Comparison of ENCODE assay signal across 11 mouse cellular contexts in the genomic region with DNA sequence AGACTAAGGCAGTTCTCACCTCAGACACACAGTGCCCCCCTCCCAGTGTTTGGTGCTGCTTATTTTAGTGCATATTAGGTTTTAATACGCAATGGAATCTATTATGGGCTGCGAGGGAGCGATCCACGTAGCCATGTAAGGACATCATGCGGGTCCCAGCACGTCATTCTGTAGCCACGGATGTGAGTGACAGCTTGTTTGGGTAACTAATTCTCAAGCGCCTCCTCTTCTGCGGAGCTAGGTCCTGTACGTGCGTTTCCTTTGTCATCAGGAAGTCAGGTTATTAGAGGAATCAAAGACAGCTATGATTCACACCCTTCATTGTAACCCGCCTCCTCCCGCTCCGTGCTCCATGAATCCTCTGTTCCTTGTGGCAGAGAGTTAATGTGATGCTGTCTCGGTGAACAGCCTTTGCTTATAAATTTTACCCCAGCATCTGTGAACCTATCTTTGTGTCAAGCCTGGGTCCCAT.
A peak's percentile ranks its signal among the peaks of the same experiment; 100 is the strongest.
DNase-seq lines count a peak whose midpoint lies in the region; ATAC-seq lines count a peak whose summit lies in the region.
"Had no signal": no experiment of that assay in that cellular context is flagged by ENCODE, and none has a peak within 500 bp of the region (broad histone marks: within the 10 kb centered on the region; RNA-seq: fewer than 3 reads in every experiment).

No protein-coding gene starts in this region.

- H3K4me3 ChIP-seq in midbrain, embryonic 12.5 days: no peak overlapping the region
- no peak overlapping the region for H3K4me3 ChIP-seq in midbrain, embryonic 11.5 days (ENCODE audit: low read depth, low read length)

- no peak for DNase-seq in midbrain, embryonic 11.5 days (ENCODE audit: low spot score, missing footprints)
- DNase-seq in frontal cortex, postnatal 10 days (ENCODE audit: low spot score in 2 of 2): peak; percentile 26 to 44
- DNase-seq in left cerebral cortex, postnatal 36 days (ENCODE audit: low spot score in 2 of 2): peak; percentile 23 to 34
- peak; percentile 13 for DNase-seq in right cerebral cortex, postnatal 4 days
- no peak for DNase-seq in urinary bladder, postnatal 36 days (ENCODE audit: low spot score in 2 of 2)
- DNase-seq in gastrocnemius, postnatal 36 days: no peak
- no peak for DNase-seq in testis, postnatal 10 days (ENCODE audit: low spot score)
- DNase-seq: heart, postnatal 4 days; thymus, postnatal 36 days had no signal

- intact Hi-C loops in left cerebral cortex, postnatal 36 days (cut with DNase I): loop anchor here (5.0 kb wide), 1 partner anchor 61 kb away; no protein-coding TSS in a partner anchor
- intact Hi-C loops in gastrocnemius, postnatal 36 days (cut with DNase I): no loop called here

- H3K9me3 ChIP-seq in midbrain, embryonic 12.5 days: no peaks in the 10 kb centered on the region
- no peaks in the 10 kb centered on the region for H3K9me3 ChIP-seq in midbrain, embryonic 11.5 days (ENCODE audit: control insufficient read depth, low read length)

- no peaks in the 10 kb centered on the region for H3K27me3 ChIP-seq in midbrain, embryonic 12.5 days
- H3K27me3 ChIP-seq in midbrain, embryonic 11.5 days (ENCODE audit: control insufficient read depth, insufficient read depth, low read length): no peaks in the 10 kb centered on the region

- H3K4me2 ChIP-seq in midbrain, embryonic 12.5 days (replicated peaks): peak overlapping the region; percentile 14; the same call in 1 of the 2 replicates
- no peak overlapping the region for H3K4me2 ChIP-seq in midbrain, embryonic 11.5 days

- WGBS in midbrain, embryonic 12.5 days: 57% methylated on average over 15 of the region's 15 CpGs
- WGBS in midbrain, embryonic 11.5 days: 73% methylated on average over 15 of the region's 15 CpGs

- no peak overlapping the region; the same call in 1 of the 2 replicates for H3K9ac ChIP-seq in midbrain, embryonic 12.5 days (replicated peaks)
- no peak overlapping the region for H3K9ac ChIP-seq in midbrain, embryonic 11.5 days (ENCODE audit: low read length)
- H3K9ac ChIP-seq: liver, embryonic 14.5 days had no signal

- no peaks in the 10 kb centered on the region for H3K4me1 ChIP-seq in midbrain, embryonic 12.5 days
- no peaks in the 10 kb centered on the region for H3K4me1 ChIP-seq in midbrain, embryonic 11.5 days (ENCODE audit: control insufficient read depth, insufficient read depth, low read length)

- no peaks in the 10 kb centered on the region for H3K36me3 ChIP-seq in midbrain, embryonic 12.5 days
- H3K36me3 ChIP-seq in midbrain, embryonic 11.5 days (ENCODE audit: control insufficient read depth, insufficient read depth, low read length): no peaks in the 10 kb centered on the region

- peak overlapping the region; percentile 52 for H3K27ac ChIP-seq in midbrain, embryonic 12.5 days (replicated peaks)
- no peak overlapping the region for H3K27ac ChIP-seq in midbrain, embryonic 11.5 days (ENCODE audit: low read depth, low read length)
- H3K27ac ChIP-seq: liver, embryonic 14.5 days had no signal

- peak; percentile 52; the same call in 1 of the 2 replicates for ATAC-seq in midbrain, embryonic 12.5 days (ENCODE audit: low FRiP score, low read depth)
- ATAC-seq in midbrain, embryonic 11.5 days (ENCODE audit: low FRiP score): no peak; the same call in 1 of the 2 replicates

Comparison
In these comparisons a context has a peak if more than half of its experiments do, and no peak if none do; other contexts are left out.
1. DNase-seq: peak in frontal cortex, postnatal 10 days (2 of 2), left cerebral cortex, postnatal 36 days (2 of 2) and right cerebral cortex, postnatal 4 days (single experiment); none in midbrain, embryonic 11.5 days (single experiment), urinary bladder, postnatal 36 days (0 of 2), gastrocnemius, postnatal 36 days (0 of 2) and testis, postnatal 10 days (single experiment).